Mouse (Mus musculus) liver, adult 2 months (tissue): Measurements from ENCODE around the gene Kdr. TPM values are rescaled to one million over a fixed set of nuclear protein-coding genes. Genes with fewer than 3 reads are reported as not detected.
"Not testable (repeated sequence)": the region's sequence is repeated elsewhere in the genome, so short reads cannot be mapped to it uniquely, and the experiment has no call there.

Experiments
- DNase-seq: peaks from one replicate; pipeline ENCODE4 v3.0.0-alpha.2; 2011; ENCODE audit warnings: low read depth, low spot score; ENCODE audit errors: extremely low read depth
- H3K27ac ChIP-seq: fragments of 200-500 bp; replicated peaks from 2 replicates; pipeline ENCODE4 v1.5.1; 2012; ENCODE audit warnings: low read depth, mild to moderate bottlenecking, control low read depth, inconsistent platforms, low read length; ENCODE audit not compliant: insufficient read depth
- H3K27me3 ChIP-seq: fragments of 200-500 bp; 2 replicates; pipeline ENCODE4 v1.6.1; 2012; ENCODE audit warnings: mild to moderate bottlenecking, moderate library complexity, low read length, inconsistent platforms; ENCODE audit not compliant: control insufficient read depth, insufficient read depth
- H3K36me3 ChIP-seq: fragments of 200-500 bp; 2 replicates; pipeline ENCODE4 v1.6.1; 2012; ENCODE audit warnings: low read length, inconsistent platforms; ENCODE audit not compliant: control insufficient read depth, insufficient read depth
- H3K4me1 ChIP-seq: fragments of 200-500 bp; 2 replicates; pipeline ENCODE4 v1.6.1; 2011; ENCODE audit warnings: low read length; ENCODE audit not compliant: control insufficient read depth, insufficient read depth
- H3K4me3 ChIP-seq: fragments of 200-500 bp; 2 replicates; pipeline ENCODE4 v1.5.1; 2011; ENCODE audit warnings: low read depth, mild to moderate bottlenecking, control low read depth, low read length, moderate library complexity; ENCODE audit not compliant: insufficient read depth
- H3K79me2 ChIP-seq: fragments of 200-500 bp; 2 replicates; pipeline ENCODE4 v1.6.1; 2012; ENCODE audit warnings: inconsistent platforms, mild to moderate bottlenecking, low read length, moderate library complexity; ENCODE audit not compliant: control insufficient read depth, insufficient read depth
- H3K9ac ChIP-seq: fragments of 200-500 bp; 2 replicates; pipeline ENCODE4 v1.6.1; 2012; ENCODE audit warnings: low read depth, mild to moderate bottlenecking, control low read depth, inconsistent platforms, low read length
- CTCF ChIP-seq: fragments of 200-500 bp; IDR thresholded peaks from 2 replicates; pipeline ENCODE4 v1.5.1; 2011; ENCODE audit warnings: low read depth, low read length, control low read depth
- POLR2A ChIP-seq: fragments of 200-500 bp; IDR thresholded peaks from 2 replicates; pipeline ENCODE4 v1.6.1; 2011; ENCODE audit warnings: low read length, control low read depth; ENCODE audit not compliant: insufficient read depth; ENCODE audit errors: extremely low read depth
- WGBS: fragments of 180-500 bp; shearing (Covaris S2); methylation state at CpG from one replicate; pipeline ENCODE4 v1.1.7; 2018; 5-methylcytosine and 5-hydroxymethylcytosine counted together
- polyA plus RNA-seq: library from polyadenylated mRNA; depleted of rRNA; stranded (reverse); fragments of >200 nt; gene quantifications from 2 replicates; pipeline ENCODE4 v1.2.3, GENCODE M21; 2012
- total RNA-seq: library from RNA; depleted of rRNA; stranded (reverse); fragments of >200 nt; gene quantifications from 2 replicates; pipeline ENCODE4 v1.2.3, GENCODE M21; 2014

The Kdr gene
- total and polyA plus RNA-seq, 2 experiments: 7.8 to 33.4 TPM

- TF ChIP-seq POLR2A (no peak), CTCF (no peak)
- Histone ChIP-seq H3K36me3 (0 out of 2 replicates have a peak, but pooled peaks cover 2% of the 10 kb centered on the region), H3K9ac (no peak overlapping the region), H3K79me2 (no peaks in the 10 kb centered on the region), H3K4me3 (no peak overlapping the region), H3K4me1 (no peaks in the 10 kb centered on the region; the same call in 1 of the 2 replicates), H3K27ac (no peak overlapping the region), H3K27me3 (no peaks in the 10 kb centered on the region)
- DNase-seq: no peak
- WGBS: 74% methylated on average over 8 of the region's 8 CpGs
Observed at GRCm38 (mm10) chr5:75935225-75935624, 43.0 kb downstream of the Kdr start.

- no peak for DNase-seq
- no peak for TF ChIP-seq POLR2A
- Histone ChIP-seq H3K36me3 (0 out of 2 replicates have a peak, but pooled peaks cover 2% of the 10 kb centered on the region), H3K9ac (no peak overlapping the region), H3K27me3 (no peaks in the 10 kb centered on the region), H3K79me2 (no peaks in the 10 kb centered on the region), H3K27ac (peak overlapping the region; percentile 8; the same call in 1 of the 2 replicates), H3K4me1 (no peaks in the 10 kb centered on the region; the same call in 1 of the 2 replicates), H3K4me3 (no peak overlapping the region)
- 80% methylated on average over 10 of the region's 10 CpGs for WGBS
Observed at GRCm38 (mm10) chr5:75934201-75934600, 44.1 kb downstream of the Kdr start.

DNA sequence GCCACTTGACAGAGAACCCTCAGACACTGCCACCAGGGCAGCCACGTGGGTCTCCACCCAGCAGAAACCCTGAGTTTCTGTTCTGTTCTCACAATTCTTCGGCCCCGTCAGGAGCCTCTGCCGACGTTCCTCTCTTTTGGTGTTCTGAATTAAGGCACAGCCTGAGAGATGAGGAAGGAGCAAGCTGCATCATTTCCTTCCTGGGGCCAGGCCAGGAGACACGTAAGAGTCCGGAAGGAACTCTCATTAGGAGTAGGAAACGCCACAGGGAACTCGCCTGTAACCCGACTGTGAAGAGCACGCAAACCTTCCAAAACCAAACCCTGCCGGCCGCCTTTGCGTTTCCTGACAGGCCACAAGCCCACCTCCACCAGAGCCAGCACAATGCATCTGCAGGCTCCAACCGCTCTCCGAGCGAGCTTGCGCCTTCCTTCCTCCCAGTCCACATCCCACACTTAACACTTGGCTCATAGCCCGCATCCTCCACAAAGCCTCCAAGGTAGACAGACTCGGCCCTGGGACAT lies 44.7 kb downstream of the Kdr start:
- H3K27me3 ChIP-seq: no peaks in the 10 kb centered on the region
- H3K4me1 ChIP-seq: no peaks in the 10 kb centered on the region; the same call in 1 of the 2 replicates
- H3K4me3 ChIP-seq: no peak overlapping the region
- WGBS: 69% methylated on average over 20 of the region's 20 CpGs
- TF ChIP-seq CTCF: no peak
- H3K9ac ChIP-seq: no peak overlapping the region
- DNase-seq: peak; percentile 39
- no peaks in the 10 kb centered on the region for H3K79me2 ChIP-seq
- 0 out of 2 replicates have a peak, but pooled peaks cover 2% of the 10 kb centered on the region for H3K36me3 ChIP-seq
- H3K27ac ChIP-seq: peak overlapping the region; percentile 47

- H3K4me1 ChIP-seq, H3K27me3 ChIP-seq, H3K27ac ChIP-seq, H3K79me2 ChIP-seq, H3K36me3 ChIP-seq, H3K9ac ChIP-seq, DNase-seq, H3K4me3 ChIP-seq: not testable (repeated sequence)
- 78% methylated on average over 4 of the region's 4 CpGs for whole genome bisulfite sequencing
Observed at GRCm38 (mm10) chr5:75931458-75931857, 46.8 kb downstream of the Kdr start.

- Histone ChIP-seq H3K27me3 (no peaks in the 10 kb centered on the region; the same call in 1 of the 2 replicates), H3K27ac (no peak overlapping the region), H3K4me3 (no peak overlapping the region), H3K9ac (no peak overlapping the region), H3K4me1 (no peaks in the 10 kb centered on the region; the same call in 1 of the 2 replicates), H3K79me2 (no peaks in the 10 kb centered on the region), H3K36me3 (0 out of 2 replicates have a peak, but pooled peaks cover 2% of the 10 kb centered on the region)
- no peak for DNase-seq
- 47% methylated on average over 7 of the region's 7 CpGs for WGBS
- TF ChIP-seq CTCF: no peak
- TF ChIP-seq POLR2A: no peak
Observed at GRCm38 (mm10) chr5:75929960-75930359, 48.3 kb downstream of the Kdr start.

DNA sequence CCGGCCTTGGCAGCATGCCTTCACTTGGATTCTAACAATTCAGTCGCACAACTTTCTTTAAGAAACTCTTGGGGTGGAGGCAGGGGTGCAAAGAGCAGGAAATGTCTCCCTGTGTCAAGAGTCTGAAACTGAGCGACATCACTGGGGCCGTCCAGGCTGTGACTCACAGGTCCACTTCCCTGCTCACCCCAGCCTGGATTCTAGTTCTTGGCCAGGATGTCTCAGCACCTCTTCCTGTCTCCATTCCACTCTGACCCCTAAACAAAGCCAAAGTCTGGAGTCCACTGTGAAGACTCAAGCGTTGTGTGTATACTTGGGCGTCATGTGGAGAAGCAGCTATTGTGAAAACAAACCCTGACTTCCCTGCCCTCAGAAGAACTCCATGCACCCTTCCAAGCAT lies 55.6 kb downstream of the Kdr start:
- peaks cover 3% of the 10 kb centered on the region; the same call in 1 of the 2 replicates for H3K4me1 ChIP-seq
- H3K9ac ChIP-seq: no peak overlapping the region
- peak; percentile 14 for DNase-seq
- no peaks in the 10 kb centered on the region for H3K79me2 ChIP-seq
- H3K27me3 ChIP-seq: no peaks in the 10 kb centered on the region; the same call in 1 of the 2 replicates
- 63% methylated on average over 6 of the region's 6 CpGs for WGBS
- no peak for TF ChIP-seq POLR2A
- no peak for TF ChIP-seq CTCF
- no peak overlapping the region for H3K27ac ChIP-seq
- H3K4me3 ChIP-seq: no peak overlapping the region
- no peaks in the 10 kb centered on the region for H3K36me3 ChIP-seq
